Mouse (Mus musculus) C2C12 (cell line): ENCODE results near the gene Nuak2.

Experiments used
- CEBPB ChIP-seq: IDR thresholded peaks from one replicate; pipeline ENCODE4 v1.6.1; 2011; ENCODE audit warnings: low read depth, mild to moderate bottlenecking, control low read depth, moderate library complexity
- CTCF ChIP-seq: IDR thresholded peaks from one replicate; pipeline ENCODE4 v1.5.1; 2011; ENCODE audit not compliant: control insufficient read depth, insufficient read depth, insufficient read length
- FOSL1 ChIP-seq: IDR thresholded peaks from one replicate; pipeline ENCODE4 v1.8.0; 2011; ENCODE audit warnings: mild to moderate bottlenecking, low read length; ENCODE audit not compliant: poor library complexity, insufficient read depth, severe bottlenecking
- MAX ChIP-seq: IDR thresholded peaks from one replicate; pipeline ENCODE4 v1.6.1; 2011; ENCODE audit warnings: mild to moderate bottlenecking, control low read depth
- MYOD1 ChIP-seq: IDR thresholded peaks from one replicate; pipeline ENCODE4 v1.6.1; 2011; ENCODE audit warnings: low read depth; ENCODE audit not compliant: control insufficient read depth, insufficient read length
- MYOG ChIP-seq: IDR thresholded peaks from one replicate; pipeline ENCODE4 v1.6.1; 2011; ENCODE audit not compliant: control insufficient read depth, insufficient read length; ENCODE audit errors: extremely low read depth
- USF1 ChIP-seq: IDR thresholded peaks from one replicate; pipeline ENCODE4 v1.6.1; 2011; ENCODE audit warnings: low read depth, mild to moderate bottlenecking, control low read depth, moderate library complexity

DNA sequence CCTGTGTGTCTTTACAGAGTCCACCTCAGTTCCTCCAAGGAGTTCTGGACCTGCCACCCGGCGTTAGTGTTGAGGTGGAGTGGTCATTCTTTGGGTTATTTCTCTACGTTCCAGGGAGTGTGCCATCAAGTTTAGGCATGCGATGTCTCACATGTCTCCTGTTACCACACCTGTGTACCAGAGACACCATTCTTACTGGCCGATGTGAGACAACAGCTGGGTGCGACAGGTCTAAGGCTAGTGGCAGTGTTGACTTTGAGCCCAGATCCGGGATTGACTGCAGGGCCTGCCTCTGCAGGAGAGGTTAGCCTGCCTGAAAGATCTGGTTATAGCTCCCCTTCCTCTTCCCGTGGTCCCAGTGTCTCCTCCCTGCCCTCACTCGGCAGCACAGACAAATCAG, 38.3 kb downstream of the Nuak2 start:
- TF ChIP-seq CTCF = no peak
- no peak for TF ChIP-seq USF1
- no peak for TF ChIP-seq MYOG
- no peak for TF ChIP-seq CEBPB
- no peak for TF ChIP-seq MYOD1
- no peak for TF ChIP-seq MAX
- no peak for TF ChIP-seq FOSL1
